ENCODE assay signal across 25 mouse cellular contexts in the genomic region with DNA sequence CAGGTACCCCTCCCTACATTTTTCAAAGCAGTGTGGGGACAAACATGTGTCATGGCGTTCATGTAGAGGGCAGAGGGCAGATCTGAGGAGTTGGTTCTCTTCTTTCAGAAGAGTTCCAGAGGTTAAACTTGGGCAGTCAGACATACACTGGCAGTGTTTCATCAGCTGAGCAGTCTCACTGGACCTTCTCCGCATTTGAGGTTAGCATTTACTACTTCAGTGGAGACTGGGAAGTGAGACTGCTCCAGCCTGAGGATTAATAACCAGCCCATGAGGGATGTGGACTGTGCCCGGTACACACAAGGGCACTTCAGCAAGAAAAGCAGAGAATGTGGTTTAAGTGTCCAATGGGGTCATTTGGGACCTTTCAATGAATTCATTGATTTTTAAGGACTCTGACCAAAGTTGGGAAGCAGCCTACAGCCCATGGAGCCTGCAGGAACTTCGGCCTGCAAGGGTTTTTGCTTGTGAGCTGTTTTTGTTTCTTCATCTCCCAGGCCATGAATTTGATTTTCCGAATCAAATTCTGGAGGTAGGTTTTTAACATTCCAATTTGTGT.
DNase-seq lines count a peak whose midpoint lies in the region; ATAC-seq and TF ChIP-seq lines count a peak whose summit lies in the region.
"Had no signal": no experiment of that assay in that cellular context is flagged by ENCODE, and none has a peak within 500 bp of the region (broad histone marks: within the 10 kb centered on the region; RNA-seq: fewer than 3 reads in every experiment).

No protein-coding gene starts in this region.

- H3K4me2 ChIP-seq in liver, postnatal 0 days (ENCODE audit: low read depth, low read length): no peak overlapping the region
- H3K4me2 ChIP-seq in liver, embryonic 12.5 days: no peak overlapping the region
- H3K4me2 ChIP-seq: intestine, embryonic 15.5 days; limb, embryonic 13.5 days; liver, embryonic 15.5 days; lung, embryonic 15.5 days; midbrain, embryonic 15.5 days; stomach, embryonic 15.5 days had no signal

- no peak for TF ChIP-seq EP300 in liver, postnatal 0 days (IDR thresholded peaks at IDR 0.05; ENCODE audit: low read depth)

- H3K9me3 ChIP-seq in liver, postnatal 0 days (ENCODE audit: low read length): no peaks in the 10 kb centered on the region
- H3K9me3 ChIP-seq in liver, embryonic 12.5 days (replicated peaks): no peaks in the 10 kb centered on the region
- H3K9me3 ChIP-seq: hindbrain, embryonic 10.5 days; intestine, embryonic 15.5 days; limb, embryonic 13.5 days; liver, embryonic 15.5 days; lung, embryonic 15.5 days; midbrain, embryonic 10.5 days; midbrain, embryonic 15.5 days; stomach, embryonic 15.5 days had no signal

- H3K9ac ChIP-seq in liver, postnatal 0 days (replicated peaks): no peak overlapping the region
- no peak overlapping the region for H3K9ac ChIP-seq in liver, embryonic 12.5 days
- H3K9ac ChIP-seq: forebrain, postnatal 0 days; intestine, embryonic 15.5 days; limb, embryonic 13.5 days; liver, embryonic 15.5 days; lung, embryonic 15.5 days; midbrain, embryonic 15.5 days; stomach, embryonic 15.5 days had no signal

- TF ChIP-seq CTCF in liver, postnatal 0 days (IDR thresholded peaks at IDR 0.05; ENCODE audit: low read depth): no peak
- no peak for TF ChIP-seq CTCF in cerebellum, adult 2 months (IDR thresholded peaks at IDR 0.05; ENCODE audit: borderline replicate concordance, insufficient read depth, low read depth, low read length)

- H3K27ac ChIP-seq in liver, postnatal 0 days (ENCODE audit: low read depth): peak overlapping the region; percentile 46
- no peak overlapping the region for H3K27ac ChIP-seq in liver, embryonic 12.5 days
- no peak overlapping the region for H3K27ac ChIP-seq in cerebellum, adult 2 months (ENCODE audit: insufficient read depth, low read length)
- H3K27ac ChIP-seq: hindbrain, embryonic 10.5 days; intestine, embryonic 15.5 days; left cerebral cortex, adult 2 months; liver, embryonic 15.5 days; lung, embryonic 15.5 days; midbrain, embryonic 10.5 days; midbrain, embryonic 15.5 days; stomach, embryonic 15.5 days had no signal

- no peaks in the 10 kb centered on the region for H3K27me3 ChIP-seq in liver, postnatal 0 days (ENCODE audit: insufficient read depth, low read length)
- H3K27me3 ChIP-seq in liver, embryonic 12.5 days (replicated peaks): no peaks in the 10 kb centered on the region
- no peaks in the 10 kb centered on the region for H3K27me3 ChIP-seq in cerebellum, adult 2 months (ENCODE audit: control insufficient read depth, insufficient read depth, low read length)
- H3K27me3 ChIP-seq: intestine, embryonic 15.5 days; limb, embryonic 13.5 days; liver, embryonic 15.5 days; lung, embryonic 15.5 days; midbrain, embryonic 15.5 days; stomach, embryonic 15.5 days had no signal

- no peaks in the 10 kb centered on the region for H3K36me3 ChIP-seq in liver, postnatal 0 days (replicated peaks; ENCODE audit: insufficient read depth, low read length)
- no peaks in the 10 kb centered on the region for H3K36me3 ChIP-seq in liver, embryonic 12.5 days
- H3K36me3 ChIP-seq: hindbrain, embryonic 10.5 days; intestine, embryonic 15.5 days; limb, embryonic 13.5 days; liver, embryonic 15.5 days; lung, embryonic 15.5 days; midbrain, embryonic 10.5 days; midbrain, embryonic 15.5 days; stomach, embryonic 15.5 days had no signal

- WGBS in liver, postnatal 0 days (ENCODE audit: insufficient replicate concordance): 64% methylated on average over 5 of the region's 5 CpGs
- WGBS in liver, embryonic 12.5 days (ENCODE audit: insufficient replicate concordance): 69% methylated on average over 5 of the region's 5 CpGs
- 91% methylated on average over 5 of the region's 5 CpGs for WGBS in cerebellum, adult 2 months

- H3K4me3 ChIP-seq in liver, postnatal 0 days (ENCODE audit: low read depth, low read length): no peak overlapping the region
- H3K4me3 ChIP-seq in liver, embryonic 12.5 days: no peak overlapping the region
- H3K4me3 ChIP-seq in cerebellum, adult 2 months (replicated peaks; ENCODE audit: insufficient read depth, low read depth, low read length): no peak overlapping the region
- H3K4me3 ChIP-seq: hindbrain, embryonic 10.5 days; intestine, embryonic 15.5 days; left cerebral cortex, adult 2 months; limb, embryonic 13.5 days; liver, embryonic 15.5 days; lung, embryonic 15.5 days; midbrain, embryonic 10.5 days; midbrain, embryonic 15.5 days; stomach, embryonic 15.5 days had no signal

- ATAC-seq in liver, postnatal 0 days: peak; percentile 52
- ATAC-seq in liver, embryonic 12.5 days: no peak
- ATAC-seq: forebrain, postnatal 0 days; hindbrain, embryonic 16.5 days; intestine, embryonic 15.5 days; midbrain, embryonic 15.5 days had no signal

- TF ChIP-seq POLR2A in cerebellum, adult 2 months (IDR thresholded peaks at IDR 0.05; ENCODE audit: borderline replicate concordance, insufficient read depth, low read length): no peak

- peaks cover 10% of the 10 kb centered on the region for H3K4me1 ChIP-seq in liver, postnatal 0 days (ENCODE audit: insufficient read depth)
- peaks cover 6% of the 10 kb centered on the region; the same call in 1 of the 2 replicates for H3K4me1 ChIP-seq in liver, embryonic 12.5 days
- no peaks in the 10 kb centered on the region for H3K4me1 ChIP-seq in cerebellum, adult 2 months (ENCODE audit: control insufficient read depth, insufficient read depth, low read length)
- H3K4me1 ChIP-seq: intestine, embryonic 15.5 days; limb, embryonic 13.5 days had no signal

- peak; percentile 75 to 90 for DNase-seq in kidney, adult 8-10 months
- no peak for DNase-seq in kidney, postnatal 4 days
- no peak for DNase-seq in liver, postnatal 0 days
- DNase-seq in kidney, postnatal 14 days: peak; percentile 67
- no peak for DNase-seq in cerebellum, adult 2 months
- DNase-seq in layer of hippocampus, postnatal 36 days: no peak
- DNase-seq: adrenal gland, postnatal 36 days; B cell, adult 2 months; cerebellum, adult 8-10 months; cerebellum, postnatal 25 days; forebrain, postnatal 0 days; heart, postnatal 14 days; right cerebral cortex, postnatal 25 days; thymus, postnatal 25 days had no signal

Comparison
In these comparisons a context has a peak if more than half of its experiments do, and no peak if none do; other contexts are left out.
1. DNase-seq: peak in kidney, adult 8-10 months (2 of 2) and kidney, postnatal 14 days (single experiment); none in kidney, postnatal 4 days (0 of 2), liver, postnatal 0 days (single experiment), cerebellum, adult 2 months (0 of 2) and layer of hippocampus, postnatal 36 days (0 of 2).